Mouse (Mus musculus) gastrocnemius, postnatal 25 days (tissue): ENCODE results near the gene Ddrgk1. TPM values are rescaled to one million over a fixed set of nuclear protein-coding genes. Genes with fewer than 3 reads are reported as not detected.
A peak's percentile ranks its signal among the peaks of the same experiment; 100 is the strongest.
"Not testable (repeated sequence)": the region's sequence is repeated elsewhere in the genome, so short reads cannot be mapped to it uniquely, and the experiment has no call there.

ENCODE experiments used
- DNase-seq: peaks from one replicate; pipeline ENCODE4 v3.0.0; 2022
- total RNA-seq, 2 experiments: library from RNA; stranded (reverse); gene quantifications; 1 replicate in 1 of 2; 2 replicates in 1 of 2; pipeline ENCODE4 v1.2.3; 2021

Ddrgk1 gene
- total RNA-seq, 2 experiments from 2014 or later = 84.6 to 103 TPM

DNA sequence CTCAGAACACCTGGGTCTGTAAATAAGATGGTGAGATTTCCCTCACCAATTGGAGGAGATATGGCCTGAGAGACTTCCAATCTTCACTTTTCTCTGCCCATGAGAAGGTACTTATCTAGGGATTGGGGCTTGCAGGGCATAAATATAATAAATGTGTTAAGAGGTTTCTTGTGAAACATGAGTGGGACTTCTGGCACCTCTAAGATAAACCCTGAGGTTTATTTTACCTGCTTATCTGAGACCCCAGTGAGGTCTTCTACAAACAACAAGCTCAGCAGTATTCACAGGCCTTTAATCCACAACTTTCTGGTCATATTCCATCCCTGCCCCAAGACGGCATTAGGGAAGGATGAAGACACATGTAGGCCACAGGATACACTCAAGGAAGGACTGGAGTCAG is 10.7 kb downstream of the Ddrgk1 start:
- DNase-seq = no peak

DNA sequence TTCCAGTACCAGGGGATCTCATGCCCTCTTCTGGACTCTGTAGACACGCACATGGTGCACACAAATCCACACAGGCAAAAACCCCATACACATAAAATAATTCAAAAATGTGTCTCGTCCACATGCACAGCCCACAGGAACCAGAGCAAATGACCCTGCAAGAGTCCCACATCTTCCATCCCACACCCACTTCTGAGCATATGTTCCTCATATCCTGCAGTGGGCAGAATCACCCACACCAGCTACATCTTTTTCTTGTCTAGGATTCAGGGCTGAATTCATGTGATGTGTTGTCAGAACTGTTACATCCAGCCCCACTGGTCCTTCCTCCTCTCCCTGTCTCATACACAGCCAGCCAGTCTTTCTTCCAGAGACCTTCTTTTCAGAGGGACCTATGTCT is 11.2 kb downstream of the Ddrgk1 start:
- no peak for DNase-seq

DNA sequence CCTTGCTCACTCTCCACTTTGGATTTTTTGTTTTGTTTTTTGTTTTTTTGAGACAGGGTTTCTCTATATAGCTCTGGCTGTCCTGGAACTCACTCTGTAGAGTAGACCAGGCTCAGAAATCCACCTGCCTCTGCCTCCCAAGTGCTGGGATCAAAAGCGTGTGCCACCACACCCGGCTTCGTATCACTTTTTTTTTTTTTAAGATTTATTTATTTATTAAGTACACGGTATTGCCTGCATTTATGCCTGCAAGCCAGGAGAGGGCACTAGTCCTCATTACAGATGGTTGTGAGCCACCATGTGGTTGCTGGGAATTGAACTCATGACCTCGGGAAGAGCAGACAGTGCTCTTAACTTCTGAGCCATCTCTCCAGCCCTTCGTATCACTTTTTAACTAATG is 15.4 kb downstream of the Ddrgk1 start:
- not testable (repeated sequence) for DNase-seq

DNA sequence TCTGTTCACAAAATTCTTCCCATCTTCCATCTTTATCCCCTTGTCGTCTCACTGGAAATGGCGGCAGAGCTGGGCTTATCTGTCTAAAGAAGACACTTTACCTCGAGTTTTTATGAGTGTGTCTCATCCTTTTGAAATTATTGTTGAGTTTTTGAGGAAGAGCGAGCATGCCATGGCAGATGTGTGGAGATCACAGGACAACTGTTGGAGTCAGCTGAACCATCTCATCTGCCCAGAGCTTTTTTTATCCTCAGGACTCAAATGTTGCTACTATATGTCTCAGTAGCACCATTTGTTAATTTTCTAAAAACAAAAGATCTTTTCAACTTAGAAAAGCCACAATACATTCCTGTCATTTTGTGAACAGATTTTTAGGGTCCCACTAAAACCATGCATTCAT is 19.3 kb downstream of the Ddrgk1 start:
- no peak for DNase-seq

DNA sequence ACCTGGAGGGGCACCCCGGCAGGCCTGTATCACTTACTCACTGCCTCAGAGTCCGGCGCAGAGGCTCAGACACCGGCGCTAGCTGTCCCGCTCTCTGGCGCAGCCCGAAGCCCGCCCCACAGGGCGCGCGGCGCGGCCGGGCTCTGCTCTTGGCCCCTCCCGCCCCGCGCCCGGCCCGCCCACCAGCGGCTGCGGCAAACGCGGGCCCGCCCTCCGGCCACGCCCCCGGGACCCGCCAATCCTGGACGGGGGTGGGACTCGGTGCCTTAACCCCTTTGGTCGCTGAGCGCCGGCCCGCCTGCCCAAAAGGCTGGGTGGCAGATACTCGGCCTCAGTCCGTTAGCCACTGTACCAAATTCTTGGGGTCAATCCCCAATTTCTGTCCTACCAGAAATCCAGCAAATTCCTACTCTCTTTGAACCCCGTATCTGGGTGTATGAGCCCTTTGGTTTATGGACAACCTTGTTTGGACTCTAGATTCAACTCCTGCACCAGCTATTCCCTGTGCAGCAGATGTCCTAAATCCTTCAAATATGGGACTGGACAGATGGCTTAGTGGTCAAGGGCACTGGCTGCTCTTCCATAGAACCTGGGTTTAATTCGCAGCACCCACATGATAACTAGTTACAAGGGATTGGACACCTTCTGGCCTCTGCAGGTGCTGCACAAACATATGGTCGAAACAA is 21.6 kb downstream of the Ddrgk1 start, which contains the start of gene Lzts3:
TSS of gene Lzts3 (minus strand) at position 120 of the 686 bp plus-strand sequence.
- DNase-seq = peak; percentile 95

DNA sequence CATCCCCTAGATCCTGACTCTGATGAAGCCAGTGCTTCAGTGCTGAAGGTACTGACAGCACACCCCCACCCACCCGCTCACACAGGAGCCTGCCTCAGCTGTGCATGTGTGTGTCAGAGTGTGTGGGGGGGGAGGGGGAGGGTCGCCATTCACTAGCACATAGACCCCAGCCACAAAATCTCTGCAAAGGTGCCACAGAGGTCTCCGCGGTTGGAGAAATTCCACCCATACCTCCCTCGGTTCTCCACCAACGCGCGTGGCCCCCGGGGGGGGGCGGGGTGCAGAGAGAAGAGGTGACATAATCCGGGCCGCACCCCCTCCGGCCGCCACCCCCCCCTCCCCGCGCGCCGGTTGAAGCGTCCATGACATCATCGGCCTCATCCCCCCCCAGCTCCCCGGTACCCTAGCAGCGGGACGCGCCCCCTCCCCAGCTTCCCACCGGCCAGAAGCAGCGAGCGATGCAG is 22.2 kb downstream of the Ddrgk1 start:
- peak; percentile 25 for DNase-seq

DNA sequence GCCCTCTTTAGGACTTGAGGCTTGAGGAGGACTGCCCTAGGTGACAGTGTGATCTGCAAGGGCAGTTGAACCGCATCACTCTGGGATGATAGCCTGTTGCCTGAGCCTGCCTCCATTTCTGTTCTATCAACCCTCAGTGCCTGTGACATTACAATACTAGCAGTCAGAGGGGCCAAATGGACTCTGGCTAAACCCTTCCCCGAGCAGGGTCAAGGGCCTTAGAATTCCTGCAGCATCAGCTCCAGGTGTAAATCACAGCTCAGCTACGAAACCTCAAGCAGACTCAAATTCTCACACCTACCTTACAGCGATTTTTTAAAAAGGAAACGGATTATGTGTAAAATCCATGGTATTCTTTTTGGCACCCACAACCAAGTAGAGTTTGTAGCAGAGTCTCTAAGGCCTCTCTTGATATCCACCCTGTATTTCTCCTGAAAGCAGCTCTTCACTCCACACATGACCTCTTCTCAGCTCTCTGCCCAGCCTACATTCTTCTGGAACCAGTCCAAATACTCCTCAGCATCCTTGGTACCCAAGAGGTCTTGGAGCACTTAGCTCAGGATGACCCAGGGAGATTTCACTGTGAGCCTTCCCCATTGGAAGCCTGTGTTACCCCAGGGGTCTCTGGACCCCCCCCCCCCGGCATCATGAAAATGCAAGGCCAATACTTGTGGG is 23.0 kb downstream of the Ddrgk1 start:
- DNase-seq = no peak

DNA sequence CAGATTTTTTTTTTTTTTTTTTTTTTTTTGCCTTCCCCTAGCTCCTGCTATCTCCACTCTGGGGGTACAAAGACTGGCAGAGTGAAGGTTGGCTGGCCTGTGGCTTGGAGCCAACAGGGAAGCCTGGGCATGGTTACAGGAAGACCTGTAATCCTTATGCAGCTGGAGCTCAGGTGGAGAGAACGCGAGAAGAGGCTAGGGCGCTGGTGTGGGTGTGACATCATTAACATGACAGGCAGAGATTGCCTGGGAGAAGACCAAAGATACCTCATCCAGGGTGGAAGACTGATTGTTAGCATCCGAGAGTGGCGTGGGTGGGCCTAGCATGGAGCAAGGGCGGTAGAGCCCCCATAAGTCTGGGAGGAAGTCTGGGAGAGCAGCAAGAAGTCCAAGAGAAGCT is 25.2 kb downstream of the Ddrgk1 start:
- no peak for DNase-seq

DNA sequence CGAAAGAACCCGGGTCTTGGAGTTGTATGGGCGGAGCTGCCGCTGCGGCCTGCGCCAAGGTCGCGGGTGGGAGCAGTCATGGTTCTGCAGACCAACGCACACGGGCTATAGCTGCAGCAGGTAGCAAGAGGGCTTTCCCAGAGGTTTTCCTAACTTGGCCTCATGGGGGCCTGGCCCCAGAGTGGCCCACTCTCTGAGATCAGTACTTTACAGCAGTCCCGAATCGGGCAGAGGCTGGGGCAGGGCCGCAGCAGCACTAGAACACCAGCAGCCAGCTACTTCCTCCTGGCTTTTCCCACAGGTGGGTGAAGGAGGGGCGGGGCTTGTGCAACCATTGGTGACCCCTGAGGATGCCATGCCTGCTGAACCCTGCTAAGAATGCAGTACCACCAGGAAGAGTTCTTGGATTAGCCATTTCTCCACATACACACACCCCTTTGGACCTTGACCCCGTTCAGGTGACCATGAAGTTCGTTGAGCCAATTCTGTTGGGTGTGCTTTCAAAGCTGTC is 26.3 kb downstream of the Ddrgk1 start:
- no peak for DNase-seq

DNA sequence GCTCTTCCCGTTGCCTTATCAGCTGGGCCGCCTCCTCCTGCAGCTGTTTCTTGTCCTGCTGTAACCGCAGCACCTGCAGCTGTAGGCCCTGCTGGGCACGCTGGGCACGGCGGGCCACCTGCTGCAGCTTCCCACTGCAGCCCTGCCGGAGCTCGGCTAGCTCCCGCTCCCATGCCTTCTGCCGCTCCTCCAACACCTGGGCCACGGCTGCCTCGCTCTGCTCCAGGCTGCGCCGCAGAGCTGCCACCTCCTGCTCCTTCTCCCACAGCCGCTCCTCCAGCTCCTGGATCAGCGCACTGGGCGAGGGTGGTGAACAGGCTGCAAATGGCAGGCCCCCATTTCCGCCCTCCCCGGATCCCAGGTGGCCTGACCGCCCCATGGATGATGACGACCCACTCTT is 28.6 kb downstream of the Ddrgk1 start:
- no peak for DNase-seq

DNA sequence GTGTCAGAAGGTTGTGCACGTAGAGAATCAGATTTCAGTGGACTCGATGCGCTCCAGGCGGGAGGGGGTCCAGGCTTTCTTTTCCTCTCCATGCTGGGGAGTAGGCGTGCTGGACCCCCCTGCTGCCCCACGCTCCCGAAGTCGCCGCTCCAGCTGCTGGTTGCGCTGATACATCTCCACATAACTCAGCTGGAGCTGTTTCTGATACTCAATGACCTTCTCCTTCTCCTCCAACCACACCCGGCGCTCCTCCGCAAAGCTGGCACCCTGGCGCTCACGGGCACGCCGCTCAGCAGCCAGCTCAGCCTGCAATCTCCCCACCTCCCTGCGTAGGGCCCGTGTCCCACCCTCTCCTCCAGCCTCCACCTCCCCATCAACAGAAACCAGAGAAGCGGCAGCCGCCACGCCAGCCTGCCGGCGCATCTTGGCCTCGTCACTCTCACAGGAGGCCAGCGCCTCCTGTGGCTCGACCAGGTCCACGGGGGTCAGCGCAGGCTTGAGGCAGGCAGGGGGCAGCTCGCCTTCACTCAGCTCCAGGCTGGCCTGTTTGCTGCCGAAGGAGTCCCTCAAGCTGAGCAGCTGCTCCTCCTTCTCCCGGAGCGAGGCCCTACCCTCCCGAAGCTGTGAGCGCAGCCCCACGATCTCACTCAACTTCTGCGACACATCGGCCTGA is 29.6 kb downstream of the Ddrgk1 start:
- DNase-seq = no peak

DNA sequence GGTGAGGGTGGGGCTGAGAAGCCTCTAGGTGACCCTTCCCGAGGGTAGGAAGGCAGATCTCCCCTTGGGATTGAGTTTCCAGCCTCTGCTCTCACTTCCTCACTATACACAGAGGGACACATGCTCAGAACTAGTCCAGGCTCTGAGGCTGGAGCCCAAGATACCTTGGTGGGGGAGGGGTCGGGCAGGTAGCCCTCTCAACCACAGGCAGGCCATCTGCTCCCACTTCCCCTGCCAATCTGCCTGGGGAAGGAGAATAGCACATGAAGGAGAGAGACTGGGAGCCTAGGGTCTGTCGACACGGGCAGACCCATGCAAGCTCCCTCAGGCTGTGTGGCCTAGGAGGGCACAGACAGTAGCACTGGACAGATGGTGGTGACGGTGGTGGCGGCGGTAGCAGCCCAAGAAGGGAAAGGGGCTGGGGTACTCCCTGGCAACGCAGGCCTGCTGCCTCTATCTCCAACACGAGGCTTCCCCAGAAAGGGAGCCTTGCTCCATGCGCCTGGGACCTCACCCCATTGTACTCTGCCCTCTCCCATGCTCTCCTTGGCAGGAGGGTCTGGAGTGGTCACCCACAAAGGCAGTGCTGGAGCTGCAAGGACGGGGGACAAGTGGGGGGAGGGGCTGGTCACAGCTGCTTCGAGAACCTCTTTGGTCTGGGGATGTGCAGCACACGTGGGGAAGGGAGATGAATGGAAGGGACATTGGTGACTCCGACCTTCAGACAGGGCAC is 30.3 kb downstream of the Ddrgk1 start:
- DNase-seq = no peak

DNA sequence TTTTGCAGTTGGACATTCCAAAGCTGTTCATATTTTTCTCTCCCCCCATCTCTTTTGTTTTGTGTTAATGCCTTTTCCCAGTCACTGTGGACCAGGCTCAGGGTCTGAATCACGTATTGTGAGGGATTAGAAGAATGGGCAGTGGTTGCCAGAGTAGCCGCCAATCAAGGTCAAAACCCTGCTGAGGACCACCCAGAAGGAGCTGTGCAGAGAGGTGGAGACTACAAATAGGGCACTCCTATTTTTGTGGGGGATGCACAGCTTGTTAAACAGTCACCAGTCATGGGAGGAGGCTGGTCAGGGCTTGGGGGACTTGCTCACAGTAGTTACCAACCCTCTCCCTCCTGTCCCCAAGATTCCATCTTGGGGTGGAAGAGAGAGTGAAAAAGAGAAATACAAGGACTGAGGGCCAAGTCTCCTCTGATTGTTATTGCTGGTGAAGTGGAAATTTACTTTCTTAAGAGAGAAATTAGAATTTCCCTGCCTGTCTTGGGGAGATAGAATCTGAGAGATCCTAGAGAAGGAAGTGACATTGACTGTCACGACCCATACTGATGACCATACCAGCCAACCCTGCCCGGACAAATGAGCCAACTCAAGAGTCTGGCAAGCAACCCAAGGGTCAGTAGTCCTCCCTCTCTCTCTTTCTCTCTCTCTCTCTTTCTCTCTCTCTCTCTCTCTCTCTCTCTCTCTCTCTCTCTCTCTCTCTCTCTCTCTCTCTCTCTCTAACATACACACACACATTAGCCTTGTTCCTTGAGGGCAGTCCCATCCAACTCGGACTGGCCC is 31.4 kb downstream of the Ddrgk1 start:
- DNase-seq = no peak

DNA sequence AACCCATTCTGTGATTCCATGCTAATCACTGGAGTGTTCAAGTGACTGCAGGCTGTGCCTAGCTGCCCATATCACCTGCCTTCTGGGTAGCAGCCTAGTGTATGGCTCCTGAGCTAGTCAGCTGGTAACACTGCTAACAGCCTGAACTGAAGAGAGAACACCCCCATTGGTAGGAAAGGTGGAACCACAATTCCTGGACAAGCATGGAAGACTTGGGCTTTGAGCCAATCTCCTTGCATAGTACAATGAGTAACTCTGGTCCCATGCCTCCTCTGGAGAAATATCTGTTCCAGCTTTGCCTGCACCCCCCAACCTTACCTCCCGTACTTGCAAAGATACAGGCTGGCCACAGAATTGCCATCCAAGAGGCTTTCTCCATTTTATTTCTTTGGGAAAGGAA is 32.0 kb downstream of the Ddrgk1 start:
- DNase-seq = no peak

DNA sequence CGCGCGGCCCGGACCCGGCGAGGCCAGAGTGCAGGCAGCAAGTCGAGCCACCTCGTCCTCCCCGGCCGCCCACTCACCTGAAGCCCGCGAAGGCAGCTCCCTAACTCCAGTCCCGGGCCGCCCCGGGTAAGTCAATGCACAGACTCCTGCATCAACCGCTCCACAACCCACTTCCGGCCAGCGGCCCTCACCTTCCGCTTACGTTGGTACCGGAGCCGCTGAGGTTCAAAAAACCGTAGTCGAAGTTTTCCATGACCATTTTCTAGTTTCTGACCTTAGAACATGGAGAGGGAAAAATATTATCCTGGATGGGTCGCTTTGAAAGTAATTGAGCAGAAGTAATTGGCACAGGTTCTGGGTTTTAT is 34.6 kb downstream of the Ddrgk1 start, which contains the start of the genes Fastkd5 and Ubox5:
TSS of gene Fastkd5 (minus strand) at position 189 of the 365 bp plus-strand sequence.
TSS of gene Ubox5 (minus strand) at position 200 of the 365 bp plus-strand sequence.
- DNase-seq = peak; percentile 81

DNA sequence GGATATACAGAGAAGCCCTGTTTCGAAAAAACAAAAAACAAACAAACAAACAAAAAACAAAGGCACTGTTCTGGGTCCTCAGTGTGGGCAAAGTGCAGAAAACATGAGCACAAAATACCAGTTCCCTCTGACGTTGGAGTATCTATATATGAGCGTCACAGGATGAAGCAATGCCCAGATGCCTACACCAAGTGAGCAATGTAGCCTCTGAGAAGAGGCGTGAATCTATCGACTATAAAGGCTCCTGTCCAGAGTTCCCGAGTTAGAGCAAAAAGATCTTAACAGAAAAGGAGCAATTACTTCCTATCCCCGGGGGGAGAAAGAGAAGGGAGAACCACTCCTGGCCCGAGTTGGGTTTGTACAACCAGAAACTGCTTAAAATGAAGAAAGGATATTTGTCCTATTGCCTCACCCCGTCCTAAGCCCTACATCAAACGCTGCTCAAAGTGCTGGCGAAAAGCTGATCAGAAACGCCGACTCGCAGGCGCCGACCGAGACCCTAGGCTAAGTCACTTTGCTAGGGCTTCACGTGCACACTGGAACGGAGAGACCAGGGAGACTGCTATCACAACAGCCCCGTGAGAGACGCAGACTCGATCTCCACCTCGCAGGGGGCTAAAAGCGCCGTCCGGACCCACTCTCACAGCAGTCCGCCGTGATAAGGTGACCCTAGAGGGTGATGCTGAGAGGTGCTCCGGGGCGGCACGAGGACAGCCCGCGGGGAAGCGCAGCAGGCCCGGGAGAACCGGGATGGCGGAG is 35.2 kb downstream of the Ddrgk1 start:
- no peak for DNase-seq

DNA sequence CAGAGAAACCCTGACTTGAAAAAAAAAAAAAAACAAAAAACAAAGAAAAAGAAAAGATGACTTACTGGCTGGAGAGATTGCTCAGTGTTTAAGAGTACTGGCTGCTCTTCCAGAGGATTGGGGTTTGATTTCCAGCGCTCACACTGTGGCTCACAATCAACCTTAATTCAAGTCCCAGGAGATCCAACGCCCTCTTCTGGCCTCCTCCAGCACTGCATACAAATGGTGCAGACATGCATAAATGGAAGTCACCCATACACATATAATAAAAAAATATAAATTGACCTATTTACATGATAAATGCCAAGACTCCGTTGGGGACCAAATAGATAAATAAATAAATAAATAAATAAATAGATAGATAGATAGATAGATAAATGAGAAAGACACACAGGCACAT is 36.0 kb downstream of the Ddrgk1 start:
- no peak for DNase-seq

DNA sequence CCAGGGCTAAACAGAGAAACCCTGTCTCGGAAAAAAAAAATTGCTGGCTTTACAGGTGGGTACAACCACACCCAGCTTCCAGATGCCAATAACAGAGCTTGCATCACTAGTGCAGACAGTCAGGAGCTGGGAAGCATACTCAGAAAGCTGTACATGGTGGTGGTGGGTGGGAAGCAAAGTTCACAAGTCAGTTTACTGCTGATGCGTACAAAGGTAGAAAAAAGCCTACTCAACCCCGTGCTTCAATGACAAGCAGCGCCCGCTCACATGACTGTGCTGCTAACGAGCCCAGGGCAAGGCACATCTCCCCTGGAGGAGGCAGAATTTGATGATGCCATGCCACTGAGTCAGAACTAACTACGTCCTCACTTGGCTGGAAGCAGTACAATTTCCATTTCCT is 45.5 kb downstream of the Ddrgk1 start:
- no peak for DNase-seq

DNA sequence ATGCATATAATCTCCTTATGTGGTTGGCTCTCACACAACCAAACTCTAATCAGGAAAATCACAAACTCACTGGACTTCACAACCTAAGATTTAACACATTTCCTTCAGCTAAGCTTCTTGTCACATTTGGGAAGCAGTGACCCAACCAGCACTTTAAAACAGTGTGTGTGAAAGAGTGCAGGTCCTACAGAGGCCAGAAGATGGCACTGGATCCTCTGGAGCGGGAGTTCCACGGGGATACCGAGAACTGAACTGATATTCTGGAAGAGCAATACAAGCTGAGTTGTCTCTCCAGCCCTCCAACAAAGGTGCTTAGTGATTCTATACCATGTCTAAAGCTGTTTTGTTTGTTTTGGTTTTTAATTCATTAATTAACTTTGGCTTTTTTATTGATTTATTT is 51.4 kb downstream of the Ddrgk1 start:
- no peak for DNase-seq
